Mouse (Mus musculus): ENCODE results near the gene Hfe2. TPM values are rescaled to one million over a fixed set of nuclear protein-coding genes. Genes with fewer than 3 reads are reported as not detected.
"Not testable (repeated sequence)": the region's sequence is repeated elsewhere in the genome, so short reads cannot be mapped to it uniquely, and the experiment has no call there.

Hfe2 gene
- polyA plus RNA-seq, 1 experiment from 2014 or later, result 7.9 TPM

DNA sequence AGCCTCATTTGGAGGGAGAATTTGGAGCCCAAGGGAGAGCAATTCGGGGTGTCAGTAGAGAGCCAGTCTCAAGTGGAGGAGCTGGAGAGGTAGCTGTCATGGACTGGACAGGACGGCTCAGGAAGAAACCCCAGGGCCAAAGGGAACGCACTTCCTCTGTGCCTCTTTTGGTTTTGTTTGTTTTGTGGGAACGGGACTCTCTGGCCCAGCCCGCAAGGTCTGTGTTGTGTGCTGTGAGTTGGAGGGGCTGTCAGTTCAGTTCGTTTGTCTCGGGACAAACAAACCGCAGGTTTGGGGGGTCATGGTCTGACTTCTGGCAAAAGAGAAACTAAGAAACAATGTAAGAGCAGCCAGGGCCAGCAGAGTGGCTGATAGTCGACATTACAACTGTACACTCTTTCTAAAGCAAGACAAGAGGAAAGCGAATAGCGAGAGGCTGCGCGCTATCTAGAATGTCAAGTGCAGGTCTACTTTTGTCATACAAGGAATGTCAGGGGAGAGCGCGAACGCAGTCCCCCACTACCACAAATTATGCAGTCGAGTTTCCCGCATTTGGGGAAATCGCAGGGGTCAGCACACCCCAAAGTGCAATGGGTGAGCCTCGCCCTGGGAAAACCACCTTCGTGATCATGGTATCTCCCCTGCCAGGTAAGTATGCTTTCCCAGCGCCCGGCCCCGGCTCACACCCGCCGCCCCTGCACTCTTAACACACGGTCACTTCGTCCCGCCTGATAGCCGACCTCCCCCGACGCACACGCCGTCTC lies 38.7 kb upstream of the Hfe2 start:
- H3K4me3 ChIP-seq; H3K36me3 ChIP-seq; H3K27ac ChIP-seq (ENCODE audit: poor library complexity, severe bottlenecking); H3K9me3 ChIP-seq (replicated peaks); H3K9ac ChIP-seq: not testable (repeated sequence)
- H3K4me2 ChIP-seq, result peak overlapping the region; percentile 39; the same call in 1 of the 2 replicates
- peaks cover 11% of the 10 kb centered on the region; the same call in 1 of the 2 replicates for H3K27me3 ChIP-seq (replicated peaks)
- peaks cover 15% of the 10 kb centered on the region for H3K4me1 ChIP-seq (replicated peaks)
- ATAC-seq (ENCODE audit: insufficient number of reproducible peaks, low FRiP score), result peak; percentile 57
- WGBS, result 2% methylated on average over 4 of the region's 34 CpGs

GRCm38 (mm10) chr3:96486828-96487559 lies 38.0 kb upstream of the Hfe2 start:
- not testable (repeated sequence) for H3K9me3 ChIP-seq (replicated peaks); H3K36me3 ChIP-seq; H3K27me3 ChIP-seq (replicated peaks)
- 11% methylated on average over 8 of the region's 38 CpGs for WGBS
- H3K4me2 ChIP-seq, result peak overlapping the region; percentile 69
- peaks cover 15% of the 10 kb centered on the region for H3K4me1 ChIP-seq (replicated peaks)
- H3K27ac ChIP-seq (ENCODE audit: poor library complexity, severe bottlenecking), result peak overlapping the region; percentile 98
- H3K4me3 ChIP-seq, result peak overlapping the region; percentile 31
- ATAC-seq (ENCODE audit: insufficient number of reproducible peaks, low FRiP score), result peak; percentile 88
- peak overlapping the region; percentile 65 for H3K9ac ChIP-seq

GRCm38 (mm10) chr3:96487596-96488289 lies 37.2 kb upstream of the Hfe2 start:
- no peaks in the 10 kb centered on the region for H3K9me3 ChIP-seq (replicated peaks)
- peaks cover 3% of the 10 kb centered on the region; the same call in 1 of the 2 replicates for H3K27me3 ChIP-seq (replicated peaks)
- H3K36me3 ChIP-seq, result no peaks in the 10 kb centered on the region
- H3K4me1 ChIP-seq (replicated peaks), result peaks cover 15% of the 10 kb centered on the region
- no peak for ATAC-seq (ENCODE audit: insufficient number of reproducible peaks, low FRiP score)
- H3K4me2 ChIP-seq, result peak overlapping the region; percentile 69
- peak overlapping the region; percentile 98 for H3K27ac ChIP-seq (ENCODE audit: poor library complexity, severe bottlenecking)
- 4% methylated on average over 26 of the region's 26 CpGs for WGBS
- peak overlapping the region; percentile 41 for H3K4me3 ChIP-seq
- H3K9ac ChIP-seq, result peak overlapping the region; percentile 61

DNA sequence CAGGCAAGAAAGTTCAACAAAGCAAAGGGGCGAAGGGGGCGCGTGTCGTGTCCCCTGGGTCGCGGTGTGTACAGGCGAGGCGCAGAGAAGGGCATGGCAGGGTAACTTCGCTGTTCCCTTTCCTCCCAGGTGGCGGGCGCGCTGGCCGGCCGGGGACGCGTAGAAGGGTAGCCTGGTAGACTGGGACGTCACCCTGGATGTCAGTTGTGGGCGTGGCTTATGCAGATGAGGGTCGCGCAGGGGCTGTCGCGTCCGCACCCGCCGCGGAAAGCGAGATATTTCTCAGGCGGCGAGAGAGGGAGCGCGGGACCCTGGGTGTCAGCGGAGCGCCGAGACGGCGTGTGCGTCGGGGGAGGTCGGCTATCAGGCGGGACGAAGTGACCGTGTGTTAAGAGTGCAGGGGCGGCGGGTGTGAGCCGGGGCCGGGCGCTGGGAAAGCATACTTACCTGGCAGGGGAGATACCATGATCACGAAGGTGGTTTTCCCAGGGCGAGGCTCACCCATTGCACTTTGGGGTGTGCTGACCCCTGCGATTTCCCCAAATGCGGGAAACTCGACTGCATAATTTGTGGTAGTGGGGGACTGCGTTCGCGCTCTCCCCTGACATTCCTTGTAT lies 36.6 kb upstream of the Hfe2 start:
- H3K4me2 ChIP-seq, result peak overlapping the region; percentile 69
- H3K27ac ChIP-seq (ENCODE audit: poor library complexity, severe bottlenecking), result peak overlapping the region; percentile 98
- ATAC-seq (ENCODE audit: insufficient number of reproducible peaks, low FRiP score), result peak; percentile 90
- peak overlapping the region; percentile 61 for H3K9ac ChIP-seq
- H3K36me3 ChIP-seq; H3K9me3 ChIP-seq (replicated peaks); H3K27me3 ChIP-seq (replicated peaks): not testable (repeated sequence)
- peak overlapping the region; percentile 41 for H3K4me3 ChIP-seq
- WGBS, result 0% methylated on average over 4 of the region's 55 CpGs
- peaks cover 15% of the 10 kb centered on the region for H3K4me1 ChIP-seq (replicated peaks)

DNA sequence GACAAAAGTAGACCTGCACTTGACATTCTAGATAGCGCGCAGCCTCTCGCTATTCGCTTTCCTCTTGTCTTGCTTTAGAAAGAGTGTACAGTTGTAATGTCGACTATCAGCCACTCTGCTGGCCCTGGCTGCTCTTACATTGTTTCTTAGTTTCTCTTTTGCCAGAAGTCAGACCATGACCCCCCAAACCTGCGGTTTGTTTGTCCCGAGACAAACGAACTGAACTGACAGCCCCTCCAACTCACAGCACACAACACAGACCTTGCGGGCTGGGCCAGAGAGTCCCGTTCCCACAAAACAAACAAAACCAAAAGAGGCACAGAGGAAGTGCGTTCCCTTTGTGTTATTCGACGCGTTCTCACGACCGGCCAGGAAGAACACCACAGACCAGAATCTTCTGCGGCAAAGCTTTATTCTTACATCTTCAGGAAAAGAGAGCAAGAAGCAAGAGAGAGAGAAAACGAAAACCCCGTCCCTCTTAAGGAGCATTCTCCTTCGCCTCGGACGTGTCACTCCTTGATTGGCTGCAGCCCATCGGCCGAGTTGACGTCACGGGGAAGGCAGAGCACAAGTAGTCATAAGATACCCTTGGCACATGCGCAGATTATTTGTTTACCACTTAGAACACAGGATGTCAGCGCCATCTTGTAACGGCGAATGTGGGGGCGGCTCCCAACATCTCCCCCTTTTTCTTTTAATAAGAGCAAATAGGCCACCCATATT lies 35.9 kb upstream of the Hfe2 start:
- peak; percentile 66 for ATAC-seq (ENCODE audit: insufficient number of reproducible peaks, low FRiP score)
- Histone ChIP-seq H3K4me1 (replicated peaks) (peaks cover 15% of the 10 kb centered on the region), H3K4me3 (peak overlapping the region; percentile 29; the same call in 1 of the 2 replicates), H3K27ac (ENCODE audit: poor library complexity, severe bottlenecking) (peak overlapping the region; percentile 90), H3K4me2 (peak overlapping the region; percentile 26; the same call in 1 of the 2 replicates)
- H3K9me3 ChIP-seq (replicated peaks); H3K9ac ChIP-seq; H3K27me3 ChIP-seq (replicated peaks); H3K36me3 ChIP-seq: not testable (repeated sequence)
- WGBS, result under 1% methylated on average over 9 of the region's 31 CpGs

GRCm38 (mm10) chr3:96489636-96490035 lies 35.3 kb upstream of the Hfe2 start:
- not testable (repeated sequence) for H3K4me2 ChIP-seq; ATAC-seq (ENCODE audit: insufficient number of reproducible peaks, low FRiP score); H3K36me3 ChIP-seq; H3K9me3 ChIP-seq (replicated peaks); H3K27me3 ChIP-seq (replicated peaks); H3K4me3 ChIP-seq; H3K9ac ChIP-seq
- WGBS, result 57% methylated on average over 7 of the region's 8 CpGs
- peak overlapping the region; percentile 90 for H3K27ac ChIP-seq (ENCODE audit: poor library complexity, severe bottlenecking)
- H3K4me1 ChIP-seq (replicated peaks), result peaks cover 14% of the 10 kb centered on the region

DNA sequence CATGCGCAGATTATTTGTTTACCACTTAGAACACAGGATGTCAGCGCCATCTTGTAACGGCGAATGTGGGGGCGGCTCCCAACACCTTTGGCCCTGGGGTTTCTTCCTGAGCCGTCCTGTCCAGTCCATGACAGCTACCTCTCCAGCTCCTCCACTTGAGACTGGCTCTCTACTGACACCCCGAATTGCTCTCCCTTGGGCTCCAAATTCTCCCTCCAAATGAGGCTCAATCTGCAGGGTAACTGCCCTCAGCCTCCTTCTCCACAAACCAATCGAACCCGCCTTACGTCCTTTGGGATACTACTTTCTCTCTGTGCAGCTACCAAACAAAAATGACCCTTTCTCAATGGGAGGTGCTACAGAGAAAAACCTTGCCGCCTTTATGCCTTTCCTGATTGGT lies 30.5 kb upstream of the Hfe2 start:
- H3K27ac ChIP-seq (ENCODE audit: poor library complexity, severe bottlenecking); H3K36me3 ChIP-seq; H3K9me3 ChIP-seq (replicated peaks); H3K9ac ChIP-seq; H3K4me2 ChIP-seq; ATAC-seq (ENCODE audit: insufficient number of reproducible peaks, low FRiP score); H3K4me3 ChIP-seq; H3K27me3 ChIP-seq (replicated peaks); H3K4me1 ChIP-seq (replicated peaks): not testable (repeated sequence)
- 90% methylated on average over 8 of the region's 11 CpGs for WGBS

GRCm38 (mm10) chr3:96494912-96495311 lies 30.1 kb upstream of the Hfe2 start:
- H3K4me1 ChIP-seq (replicated peaks), result no peaks in the 10 kb centered on the region
- H3K4me2 ChIP-seq, result no peak overlapping the region
- 87% methylated on average over 3 of the region's 3 CpGs for WGBS
- H3K4me3 ChIP-seq, result no peak overlapping the region
- H3K9ac ChIP-seq, result no peak overlapping the region
- no peak for ATAC-seq (ENCODE audit: insufficient number of reproducible peaks, low FRiP score)
- no peaks in the 10 kb centered on the region for H3K36me3 ChIP-seq
- no peaks in the 10 kb centered on the region; the same call in 1 of the 2 replicates for H3K27me3 ChIP-seq (replicated peaks)
- H3K27ac ChIP-seq (ENCODE audit: poor library complexity, severe bottlenecking), result no peak overlapping the region
- no peaks in the 10 kb centered on the region for H3K9me3 ChIP-seq (replicated peaks)

GRCm38 (mm10) chr3:96495490-96496210 lies 29.3 kb upstream of the Hfe2 start:
- no peak overlapping the region for H3K27ac ChIP-seq (ENCODE audit: poor library complexity, severe bottlenecking)
- no peak overlapping the region for H3K4me2 ChIP-seq
- H3K4me3 ChIP-seq, result no peak overlapping the region
- WGBS, result 89% methylated on average over 1 of the region's 1 CpGs
- no peaks in the 10 kb centered on the region; the same call in 1 of the 2 replicates for H3K27me3 ChIP-seq (replicated peaks)
- H3K9me3 ChIP-seq (replicated peaks), result no peaks in the 10 kb centered on the region
- ATAC-seq (ENCODE audit: insufficient number of reproducible peaks, low FRiP score), result no peak
- H3K9ac ChIP-seq, result no peak overlapping the region
- no peaks in the 10 kb centered on the region for H3K4me1 ChIP-seq (replicated peaks)
- no peaks in the 10 kb centered on the region for H3K36me3 ChIP-seq

- Histone ChIP-seq H3K4me3 (no peak overlapping the region), H3K9me3 (replicated peaks) (no peaks in the 10 kb centered on the region), H3K4me1 (replicated peaks) (no peaks in the 10 kb centered on the region), H3K4me2 (peak overlapping the region; percentile 95; the same call in 1 of the 2 replicates), H3K27me3 (replicated peaks) (no peaks in the 10 kb centered on the region; the same call in 1 of the 2 replicates), H3K36me3 (no peaks in the 10 kb centered on the region), H3K27ac (ENCODE audit: poor library complexity, severe bottlenecking) (no peak overlapping the region), H3K9ac (no peak overlapping the region)
- ATAC-seq (ENCODE audit: insufficient number of reproducible peaks, low FRiP score), result no peak
- WGBS, result 55% methylated on average over 7 of the region's 7 CpGs
Measured at GRCm38 (mm10) chr3:96496216-96496615, 28.8 kb upstream of the Hfe2 start.

Data from heart, embryonic 12.5 days (tissue).